Mouse (Mus musculus) midbrain, postnatal 0 days (tissue): Measurements from ENCODE around the gene Nemf. TPM values are rescaled to one million over a fixed set of nuclear protein-coding genes. Genes with fewer than 3 reads are reported as not detected.
"Not testable (repeated sequence)": the region's sequence is repeated elsewhere in the genome, so short reads cannot be mapped to it uniquely, and the experiment has no call there.

Experiments used
- ATAC-seq: fragments of 200-750 bp; cut with Nextera tagmentation; 2 replicates; pipeline ENCODE4 v1.8.0; 2017; ENCODE audit warnings: moderate number of reproducible peaks, mild to moderate bottlenecking, moderate TSS enrichment, moderate library complexity; ENCODE audit not compliant: low FRiP score
- DNase-seq: peaks from one replicate; pipeline ENCODE4 v3.0.0-alpha.2; 2015; ENCODE audit warnings: low spot score
- H3K27ac ChIP-seq: fragments of 300-500 bp; sonication (generic); 2 replicates; pipeline ENCODE4 v1.5.1; 2014; ENCODE audit warnings: low read depth, mild to moderate bottlenecking, low read length, mixed read lengths
- H3K27me3 ChIP-seq: fragments of 300-500 bp; sonication (generic); 2 replicates; pipeline ENCODE4 v1.6.1; 2014; ENCODE audit warnings: low read length, control low read depth, mixed read lengths; ENCODE audit not compliant: insufficient read depth
- H3K36me3 ChIP-seq: fragments of 300-500 bp; sonication (generic); 2 replicates; pipeline ENCODE4 v1.6.1; 2014; ENCODE audit warnings: low read length, control low read depth, mixed read lengths; ENCODE audit not compliant: insufficient read depth
- H3K4me1 ChIP-seq: fragments of 300-500 bp; sonication (generic); 2 replicates; pipeline ENCODE4 v1.6.1; 2014; ENCODE audit warnings: mild to moderate bottlenecking, control low read depth, antibody characterized with exemption, low read length, mixed read lengths; ENCODE audit not compliant: insufficient read depth
- H3K4me2 ChIP-seq: fragments of 300-500 bp; sonication (generic); 2 replicates; pipeline ENCODE4 v1.6.1; 2014; ENCODE audit warnings: low read depth, mild to moderate bottlenecking, low read length, mixed read lengths; ENCODE audit not compliant: poor library complexity, severe bottlenecking
- H3K4me3 ChIP-seq: fragments of 300-500 bp; sonication (generic); 2 replicates; pipeline ENCODE4 v1.5.1; 2014; ENCODE audit warnings: low read depth, mild to moderate bottlenecking, low read length, moderate library complexity
- H3K9ac ChIP-seq: fragments of 300-500 bp; sonication (generic); replicated peaks from 2 replicates; pipeline ENCODE4 v1.6.1; 2014; ENCODE audit warnings: mild to moderate bottlenecking, low read length, moderate library complexity, mixed read lengths; ENCODE audit not compliant: poor library complexity, severe bottlenecking
- H3K9me3 ChIP-seq: fragments of 300-500 bp; sonication (generic); 2 replicates; pipeline ENCODE4 v1.6.1; 2016; ENCODE audit warnings: low read length, control low read depth
- CTCF ChIP-seq: IDR thresholded peaks from 2 replicates; pipeline ENCODE4 v1.5.1; 2016; ENCODE audit warnings: antibody characterized with exemption, mild to moderate bottlenecking
- WGBS: fragments of 180-500 bp; shearing (Covaris S2); extraction: QIAGEN DNeasy Blood & Tissue Kit; methylation state at CpG from one replicate; pipeline ENCODE4 v1.1.7; 2014; 5-methylcytosine and 5-hydroxymethylcytosine counted together
- polyA plus RNA-seq: library from polyadenylated mRNA; unstranded; fragments of >200 nt; fragmentation: Nextera tagmentation; extraction: Ambion mirVana; gene quantifications from 2 replicates; pipeline ENCODE4 v1.2.1, GENCODE M21; 2015
- total RNA-seq: library from RNA; depleted of rRNA; stranded (reverse); fragments of >200 nt; gene quantifications from 2 replicates; pipeline ENCODE4 v1.2.3, GENCODE M21; 2014

Gene Nemf
- total and polyA plus RNA-seq, 2 experiments from 2014 or later = 24.0 to 69.6 TPM

GRCm38 (mm10) chr12:69370936-69371335, 14.0 kb upstream of the Nemf start:
- 16% methylated on average over 7 of the region's 7 CpGs for WGBS
- Histone ChIP-seq H3K4me1 (no peaks in the 10 kb centered on the region), H3K4me3 (peak overlapping the region; percentile 98), H3K9ac (no peak overlapping the region), H3K4me2 (peak overlapping the region; percentile 95), H3K27ac (peak overlapping the region; percentile 92; the same call in 1 of the 2 replicates), H3K9me3 (no peaks in the 10 kb centered on the region), H3K36me3 (no peaks in the 10 kb centered on the region), H3K27me3 (no peaks in the 10 kb centered on the region)
- no peak for ATAC-seq
- TF ChIP-seq CTCF = no peak
- no peak for DNase-seq

- Histone ChIP-seq H3K27ac (no peak overlapping the region), H3K27me3 (no peaks in the 10 kb centered on the region), H3K9ac (no peak overlapping the region), H3K4me2 (no peak overlapping the region), H3K4me1 (no peaks in the 10 kb centered on the region; the same call in 1 of the 2 replicates), H3K4me3 (no peak overlapping the region), H3K9me3 (no peaks in the 10 kb centered on the region), H3K36me3 (no peaks in the 10 kb centered on the region)
- no peak for TF ChIP-seq CTCF
- no peak for DNase-seq
- ATAC-seq = no peak
- WGBS = 73% methylated on average over 2 of the region's 2 CpGs
Observed at GRCm38 (mm10) chr12:69367557-69367956, 10.6 kb upstream of the Nemf start.

DNA sequence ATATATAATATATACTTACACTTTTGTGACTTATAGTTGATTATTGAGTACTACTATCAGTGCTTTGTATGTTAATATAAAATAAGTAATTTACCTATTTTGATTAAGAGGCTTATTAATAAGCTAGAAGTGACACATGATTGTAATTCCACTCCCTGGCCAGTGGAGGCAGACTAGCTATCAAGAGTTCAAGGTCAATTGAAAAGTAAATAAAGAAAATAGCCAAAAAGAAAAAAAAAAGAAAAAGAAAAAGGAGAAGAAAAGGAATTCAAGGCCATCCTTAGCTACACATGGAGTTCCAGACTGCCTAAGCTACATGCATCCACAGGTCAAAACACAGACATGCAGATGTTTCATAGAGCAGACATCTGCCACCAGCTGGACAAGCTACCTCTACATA, 9.5 kb upstream of the Nemf start:
- no peak overlapping the region for H3K4me3 ChIP-seq
- peak; percentile 51 for TF ChIP-seq CTCF
- H3K27ac ChIP-seq = no peak overlapping the region
- ATAC-seq (no peak), DNase-seq (peak; percentile 7)
- no peak overlapping the region for H3K9ac ChIP-seq
- H3K4me2 ChIP-seq = no peak overlapping the region
- peaks cover 2% of the 10 kb centered on the region; the same call in 1 of the 2 replicates for H3K4me1 ChIP-seq
- H3K27me3 ChIP-seq = no peaks in the 10 kb centered on the region
- no peaks in the 10 kb centered on the region for H3K36me3 ChIP-seq
- no peaks in the 10 kb centered on the region for H3K9me3 ChIP-seq

- H3K4me1 ChIP-seq = peaks cover 2% of the 10 kb centered on the region; the same call in 1 of the 2 replicates
- 82% methylated on average over 7 of the region's 7 CpGs for WGBS
- DNase-seq = no peak
- no peak for TF ChIP-seq CTCF
- H3K9ac ChIP-seq = no peak overlapping the region
- ATAC-seq = no peak
- H3K27ac ChIP-seq = no peak overlapping the region
- H3K4me2 ChIP-seq = no peak overlapping the region
- no peaks in the 10 kb centered on the region for H3K9me3 ChIP-seq
- no peak overlapping the region for H3K4me3 ChIP-seq
- H3K36me3 ChIP-seq = no peaks in the 10 kb centered on the region
- no peaks in the 10 kb centered on the region for H3K27me3 ChIP-seq
Observed at GRCm38 (mm10) chr12:69365757-69366156, 8.8 kb upstream of the Nemf start.

DNA sequence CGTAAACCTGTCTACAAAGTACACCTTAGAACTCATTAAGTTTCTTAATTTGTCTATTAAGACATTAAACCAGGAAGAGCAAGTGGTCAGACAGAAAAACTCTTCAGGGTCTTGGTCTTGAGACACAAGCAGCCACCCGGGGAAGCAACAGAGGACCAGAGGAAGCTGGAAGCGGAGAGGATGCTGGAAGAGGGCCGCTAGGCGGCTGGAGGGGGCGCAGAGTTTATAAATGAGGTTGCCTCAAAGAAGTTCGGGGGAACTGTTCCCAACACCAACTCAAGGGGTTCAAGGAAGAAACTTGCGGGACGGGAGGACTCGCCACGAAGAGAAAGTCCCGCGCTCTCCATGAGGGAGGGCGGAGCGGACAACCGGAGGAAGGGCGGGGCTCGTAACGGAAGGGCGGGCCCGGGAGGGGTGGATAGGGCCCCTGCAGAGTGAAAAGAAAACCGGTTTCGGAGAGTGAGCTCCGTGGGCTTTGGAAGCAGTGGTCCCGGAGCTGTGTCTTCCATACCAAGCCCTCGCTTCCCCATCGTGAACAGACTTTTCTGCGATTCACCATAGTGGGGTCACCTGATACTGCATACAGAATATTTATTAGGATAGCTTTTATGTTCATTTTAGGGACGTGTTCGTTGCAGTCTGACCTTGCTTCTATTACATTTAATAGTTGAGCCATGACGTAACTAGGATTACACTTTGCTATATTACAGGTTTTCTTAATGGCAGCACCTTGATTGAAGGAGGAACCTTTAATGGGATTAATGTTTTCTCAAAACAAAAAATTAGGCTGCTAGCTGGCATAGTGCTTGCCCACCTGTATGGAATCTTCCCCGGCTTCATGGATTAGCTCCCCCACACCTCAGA, 7.2 kb upstream of the Nemf start:
- TF ChIP-seq CTCF = peak; percentile 46
- Histone ChIP-seq H3K36me3 (no peaks in the 10 kb centered on the region), H3K9ac (peak overlapping the region; percentile 48), H3K4me2 (peak overlapping the region; percentile 90), H3K27ac (no peak overlapping the region), H3K4me1 (peaks cover 2% of the 10 kb centered on the region; the same call in 1 of the 2 replicates), H3K27me3 (no peaks in the 10 kb centered on the region), H3K9me3 (no peaks in the 10 kb centered on the region), H3K4me3 (peak overlapping the region; percentile 46)
- ATAC-seq (no peak), DNase-seq (peak; percentile 22)
- 5% methylated on average over 31 of the region's 32 CpGs for WGBS

GRCm38 (mm10) chr12:69363110-69363509, 6.1 kb upstream of the Nemf start:
- H3K36me3 ChIP-seq, DNase-seq, H3K4me3 ChIP-seq, H3K27me3 ChIP-seq, H3K27ac ChIP-seq, H3K4me2 ChIP-seq, H3K4me1 ChIP-seq, ATAC-seq, H3K9me3 ChIP-seq, H3K9ac ChIP-seq: not testable (repeated sequence)
- WGBS = 94% methylated on average over 7 of the region's 7 CpGs
